Mouse (Mus musculus) forebrain, embryonic 13.5 days (tissue): Measurements from ENCODE around the gene Sf3a1. TPM values are rescaled to one million over a fixed set of nuclear protein-coding genes. Genes with fewer than 3 reads are reported as not detected.

Experiments
- ATAC-seq: fragments of 200-750 bp; cut with Nextera tagmentation; 2 replicates; pipeline ENCODE4 v1.8.0; 2017
- H3K27ac ChIP-seq: fragments of 300-500 bp; sonication (generic); 2 replicates; pipeline ENCODE4 v1.5.1; 2015; ENCODE audit warnings: inconsistent platforms, mild to moderate bottlenecking, moderate library complexity
- H3K27me3 ChIP-seq: fragments of 300-500 bp; sonication (generic); 2 replicates; pipeline ENCODE4 v1.6.1; 2015; ENCODE audit warnings: mild to moderate bottlenecking, inconsistent platforms
- H3K36me3 ChIP-seq: fragments of 300-500 bp; sonication (generic); 2 replicates; pipeline ENCODE4 v1.6.1; 2015; ENCODE audit warnings: mild to moderate bottlenecking, inconsistent platforms; ENCODE audit not compliant: poor library complexity, severe bottlenecking
- H3K4me1 ChIP-seq: fragments of 300-500 bp; sonication (generic); 2 replicates; pipeline ENCODE4 v1.6.1; 2015; ENCODE audit warnings: inconsistent platforms
- H3K4me2 ChIP-seq: fragments of 300-500 bp; sonication (generic); 2 replicates; pipeline ENCODE4 v1.6.1; 2015; ENCODE audit warnings: inconsistent platforms, mild to moderate bottlenecking, moderate library complexity
- H3K4me3 ChIP-seq: fragments of 300-500 bp; sonication (generic); 2 replicates; pipeline ENCODE4 v1.5.1; 2015; ENCODE audit warnings: mild to moderate bottlenecking, inconsistent platforms
- H3K9ac ChIP-seq: fragments of 300-500 bp; sonication (generic); 2 replicates; pipeline ENCODE4 v1.6.1; 2015; ENCODE audit warnings: mild to moderate bottlenecking, inconsistent platforms
- H3K9me3 ChIP-seq: fragments of 300-500 bp; sonication (generic); replicated peaks from 2 replicates; pipeline ENCODE4 v1.6.1; 2016; ENCODE audit warnings: inconsistent platforms
- WGBS: fragments of 180-500 bp; shearing (Covaris S2); methylation state at CpG from one replicate; pipeline ENCODE4 v1.1.7; 2015; 5-methylcytosine and 5-hydroxymethylcytosine counted together
- microRNA-seq: library from miRNA; unstranded; fragments of <30 nt; microRNA quantifications from one replicate; pipeline ENCODE4, GENCODE M21; 2016
- polyA plus RNA-seq: library from polyadenylated mRNA; unstranded; fragments of >200 nt; fragmentation: Nextera tagmentation; extraction: Ambion mirVana; gene quantifications from 2 replicates; pipeline ENCODE4 v1.2.1, GENCODE M21; 2015

The Sf3a1 gene
- polyA plus RNA-seq, 1 experiment from 2014 or later, result 61.2 TPM

DNA sequence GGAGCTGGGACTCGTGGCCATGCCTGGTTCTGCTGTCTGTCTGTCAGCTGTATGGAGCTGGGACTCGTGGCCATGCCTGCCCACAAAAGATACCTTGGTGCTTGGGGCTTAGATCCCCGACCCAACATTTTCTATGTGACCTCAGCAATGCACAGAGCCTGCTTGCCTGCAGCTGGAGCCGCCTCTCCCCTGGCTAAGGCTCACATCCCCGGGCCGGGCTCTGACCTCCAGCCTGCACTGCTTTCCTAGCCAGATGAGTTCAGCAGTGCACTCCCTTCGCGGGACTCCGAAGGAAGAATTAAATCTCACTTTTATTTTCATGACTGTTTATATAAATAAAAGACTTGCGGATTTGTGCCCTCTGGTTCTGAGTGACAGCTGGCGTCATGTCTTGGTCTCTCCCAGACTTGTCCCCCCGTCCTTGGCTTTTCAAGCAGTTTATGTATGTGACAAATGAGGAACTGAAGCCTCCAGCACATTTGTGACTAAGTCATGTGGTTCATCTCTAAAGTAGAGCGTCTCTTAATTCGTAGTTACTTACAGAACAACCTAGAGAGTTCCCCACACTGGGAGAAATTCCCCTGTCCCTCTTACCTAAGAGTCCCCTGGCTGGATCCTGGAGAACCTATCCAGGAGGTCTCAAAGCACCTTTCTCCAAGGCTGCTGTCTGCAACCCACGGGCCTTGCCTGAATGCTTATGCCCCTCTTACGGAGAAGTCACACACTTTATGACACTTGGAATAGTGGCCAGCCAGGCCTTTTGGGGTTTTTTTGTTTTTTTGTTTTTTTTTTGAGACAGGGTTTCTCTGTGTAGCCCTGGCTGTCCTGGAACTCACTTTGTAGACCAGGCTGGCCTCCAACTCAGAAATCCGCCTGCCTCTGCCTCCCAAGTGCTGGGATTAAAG, 62.1 kb downstream of the Sf3a1 start:
- WGBS, result 79% methylated on average over 17 of the region's 17 CpGs
- ATAC-seq, result no peak

DNA sequence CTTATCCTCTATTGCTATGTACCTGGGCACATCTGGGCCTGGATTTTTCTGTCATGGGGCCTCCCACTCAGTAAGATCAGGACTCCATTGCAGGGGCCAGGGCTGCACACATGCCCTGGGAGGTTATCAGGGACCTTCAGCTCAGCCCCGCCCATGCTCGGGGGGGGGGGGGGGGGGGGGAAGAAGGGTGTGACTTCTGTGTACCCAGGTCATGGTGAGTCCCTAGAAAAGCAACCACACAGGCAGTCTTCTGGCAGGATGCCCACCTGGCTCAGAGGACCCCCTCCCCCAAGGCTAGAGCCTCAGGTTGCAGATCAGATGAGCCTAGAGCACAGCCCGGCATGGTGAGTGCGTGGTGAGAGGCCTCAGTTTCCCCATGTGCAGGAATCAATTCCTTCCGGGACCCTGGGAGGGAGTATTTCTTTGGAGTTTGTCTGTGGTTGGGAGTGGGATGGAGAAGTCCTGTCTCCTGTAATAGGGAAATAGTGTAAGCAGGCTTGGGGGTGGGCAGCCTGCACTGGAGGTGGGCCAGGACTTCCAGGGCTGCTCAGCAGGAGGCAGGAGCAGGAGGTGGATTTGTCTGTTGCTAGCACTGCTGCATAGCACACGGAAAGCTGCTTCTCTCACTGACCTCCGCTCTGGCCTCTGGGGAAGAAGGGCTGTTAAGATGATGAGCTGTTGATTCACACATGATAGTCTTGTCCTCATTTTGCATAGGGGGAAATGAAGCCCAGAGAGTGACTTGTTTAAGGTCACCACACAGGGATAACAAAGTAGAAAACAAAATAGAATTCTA, 63.4 kb downstream of the Sf3a1 start:
- Histone ChIP-seq H3K4me3 (no peak overlapping the region), H3K4me2 (no peak overlapping the region), H3K9me3 (no peaks in the 10 kb centered on the region), H3K27ac (no peak overlapping the region), H3K27me3 (peaks cover 14% of the 10 kb centered on the region), H3K36me3 (no peaks in the 10 kb centered on the region), H3K4me1 (peaks cover 5% of the 10 kb centered on the region), H3K9ac (0 out of 2 replicates have a peak overlapping the region, but pooled peaks have one; percentile 26)
- WGBS, result 28% methylated on average over 5 of the region's 7 CpGs
- ATAC-seq, result no peak

More for the DNA sequence above, 62.1 kb downstream of the Sf3a1 start:
- peaks cover 27% of the 10 kb centered on the region for H3K27me3 ChIP-seq
- H3K27ac ChIP-seq, result no peak overlapping the region
- H3K9me3 ChIP-seq, result 0 out of 2 replicates have a peak, but pooled peaks cover 3% of the 10 kb centered on the region
- H3K4me2 ChIP-seq, result no peak overlapping the region
- no peak overlapping the region for H3K4me3 ChIP-seq
- H3K4me1 ChIP-seq, result peaks cover 11% of the 10 kb centered on the region
- no peaks in the 10 kb centered on the region for H3K36me3 ChIP-seq
- H3K9ac ChIP-seq, result no peak overlapping the region

DNA sequence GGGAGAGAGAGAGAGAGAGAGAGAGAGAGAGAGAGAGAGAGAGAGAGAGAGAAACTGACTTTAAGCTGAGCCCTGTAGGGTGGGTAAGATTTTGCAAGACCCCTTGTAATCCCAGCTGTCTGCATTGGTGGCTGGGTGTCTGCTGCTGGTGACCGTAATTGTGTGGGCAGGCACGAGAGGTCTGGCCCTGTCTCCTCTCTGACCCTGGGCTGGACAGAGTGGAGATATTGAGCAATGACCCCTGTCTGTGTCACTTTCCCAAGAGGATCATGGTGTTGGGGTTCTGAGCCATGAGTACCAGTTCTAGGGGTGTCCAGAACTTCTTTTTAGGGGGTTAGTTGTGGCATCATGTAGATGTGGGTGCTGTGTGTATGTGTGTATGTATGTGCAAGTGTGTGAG, 64.1 kb downstream of the Sf3a1 start:
- H3K27me3 ChIP-seq, result peaks cover 8% of the 10 kb centered on the region
- H3K36me3 ChIP-seq, result no peaks in the 10 kb centered on the region
- no peaks in the 10 kb centered on the region for H3K9me3 ChIP-seq
- no peak overlapping the region for H3K9ac ChIP-seq
- no peak for ATAC-seq
- no peak overlapping the region for H3K4me2 ChIP-seq
- peaks cover 4% of the 10 kb centered on the region; the same call in 1 of the 2 replicates for H3K4me1 ChIP-seq
- no peak overlapping the region for H3K4me3 ChIP-seq
- WGBS, result 54% methylated on average over 2 of the region's 2 CpGs
- H3K27ac ChIP-seq, result no peak overlapping the region

DNA sequence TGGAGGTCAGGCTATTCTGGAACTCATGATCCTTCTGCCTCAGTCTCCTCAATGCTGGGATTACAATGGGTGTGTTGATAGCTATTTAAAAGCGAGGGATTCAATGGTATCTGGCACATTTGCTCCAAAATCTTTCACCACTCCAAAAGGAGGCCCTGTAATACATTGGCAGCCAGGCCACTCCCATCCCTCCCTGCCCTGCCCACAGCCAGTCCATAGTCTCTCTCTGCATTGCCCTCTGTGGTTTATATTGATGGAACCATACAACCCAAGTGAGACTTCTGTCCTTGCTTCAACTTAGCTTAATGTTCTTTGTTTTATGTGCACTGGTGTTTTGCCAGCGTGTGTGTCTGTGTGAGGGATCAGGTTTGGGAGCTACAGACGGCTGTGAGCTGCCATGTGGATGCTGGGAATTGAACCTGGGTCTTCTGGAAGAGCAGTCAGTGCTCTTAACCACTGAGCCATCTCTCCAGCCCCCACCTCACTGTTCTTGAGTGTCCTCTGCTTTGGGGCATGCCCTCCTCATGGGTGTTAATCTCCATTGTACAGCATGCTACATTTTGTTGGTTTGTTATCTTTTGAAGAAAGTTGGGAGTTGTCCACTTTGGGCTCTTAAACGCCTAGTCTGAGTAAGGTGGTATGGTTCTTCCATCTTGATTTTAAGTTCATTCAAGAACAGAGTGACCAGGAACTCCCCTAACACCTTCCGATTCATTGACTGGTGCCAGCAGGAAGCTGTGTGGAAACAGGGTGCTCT, 66.6 kb downstream of the Sf3a1 start:
- H3K9me3 ChIP-seq, result no peaks in the 10 kb centered on the region
- no peaks in the 10 kb centered on the region for H3K27me3 ChIP-seq
- ATAC-seq, result no peak
- no peak overlapping the region for H3K4me3 ChIP-seq
- H3K27ac ChIP-seq, result no peak overlapping the region
- no peak overlapping the region for H3K9ac ChIP-seq
- H3K36me3 ChIP-seq, result no peaks in the 10 kb centered on the region
- peaks cover 4% of the 10 kb centered on the region; the same call in 1 of the 2 replicates for H3K4me1 ChIP-seq
- no peak overlapping the region for H3K4me2 ChIP-seq
- WGBS, result 79% methylated on average over 5 of the region's 5 CpGs

DNA sequence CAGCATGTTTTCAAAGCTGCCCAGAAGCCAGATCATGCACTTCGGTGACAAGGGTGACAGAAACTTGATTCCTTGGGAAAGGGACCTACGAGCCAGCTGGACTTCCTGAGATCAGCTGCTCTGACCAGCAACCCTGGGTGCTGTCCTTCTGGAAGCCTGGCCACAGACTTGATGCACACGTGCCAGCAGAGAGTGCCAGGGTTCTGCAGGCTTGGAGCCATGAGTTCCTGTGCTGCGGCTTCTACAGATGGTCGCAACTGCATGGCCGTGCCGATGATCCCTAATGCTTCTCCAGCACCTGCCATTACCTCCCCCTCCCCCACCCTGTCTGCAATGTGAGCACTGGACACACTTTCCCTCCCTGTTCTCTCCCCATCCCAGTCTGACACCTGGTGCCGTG, 68.3 kb downstream of the Sf3a1 start:
- Histone ChIP-seq H3K9me3 (no peaks in the 10 kb centered on the region), H3K9ac (no peak overlapping the region), H3K4me3 (no peak overlapping the region), H3K36me3 (no peaks in the 10 kb centered on the region), H3K27me3 (no peaks in the 10 kb centered on the region), H3K27ac (no peak overlapping the region), H3K4me2 (no peak overlapping the region), H3K4me1 (peaks cover 4% of the 10 kb centered on the region; the same call in 1 of the 2 replicates)
- no peak for ATAC-seq
- WGBS, result 51% methylated on average over 8 of the region's 8 CpGs

DNA sequence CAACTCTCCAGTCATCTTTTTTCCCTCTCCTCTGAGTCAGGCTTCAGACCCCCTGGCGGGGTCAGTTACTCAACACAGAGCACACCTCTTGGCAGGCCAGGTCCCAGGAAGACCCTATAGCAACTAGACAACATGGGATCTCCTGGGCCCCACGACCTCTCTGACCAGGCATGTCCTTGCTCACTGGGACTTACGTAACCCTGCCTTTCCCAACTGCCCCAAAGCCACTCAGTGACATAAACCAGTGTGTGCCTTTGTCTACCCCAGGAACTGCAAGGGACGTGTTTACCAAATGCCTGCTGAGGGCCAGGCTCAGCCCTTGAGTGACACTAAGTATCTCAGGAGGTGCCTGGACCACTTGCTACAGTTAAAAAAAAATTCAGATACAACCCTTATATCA, 69.7 kb downstream of the Sf3a1 start:
- 64% methylated on average over 4 of the region's 4 CpGs for WGBS
- H3K27ac ChIP-seq, result no peak overlapping the region
- H3K4me1 ChIP-seq, result peaks cover 4% of the 10 kb centered on the region; the same call in 1 of the 2 replicates
- no peak for ATAC-seq
- H3K9me3 ChIP-seq, result no peaks in the 10 kb centered on the region
- no peak overlapping the region for H3K4me2 ChIP-seq
- H3K9ac ChIP-seq, result no peak overlapping the region
- no peaks in the 10 kb centered on the region for H3K27me3 ChIP-seq
- no peaks in the 10 kb centered on the region for H3K36me3 ChIP-seq
- H3K4me3 ChIP-seq, result no peak overlapping the region

DNA sequence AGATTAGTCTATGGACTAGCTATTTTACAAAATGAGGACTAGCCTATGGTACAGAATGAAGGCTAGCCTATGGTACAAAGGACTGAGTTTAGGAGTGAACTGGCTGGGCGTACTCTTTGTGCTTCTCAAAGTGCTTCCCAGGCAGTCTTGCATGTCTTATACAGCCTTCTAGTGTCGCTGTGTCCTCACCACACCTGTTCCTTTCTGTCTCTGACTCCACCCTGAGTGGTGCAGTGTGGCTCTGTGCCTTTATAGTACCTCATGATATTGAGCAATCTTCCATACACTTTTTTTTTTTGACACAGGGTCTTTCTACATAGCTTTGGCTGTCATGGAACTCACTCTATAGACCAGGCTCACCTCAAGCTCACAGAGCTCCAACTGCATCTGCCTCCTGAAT, 71.3 kb downstream of the Sf3a1 start:
- no peak overlapping the region for H3K4me3 ChIP-seq
- no peaks in the 10 kb centered on the region for H3K27me3 ChIP-seq
- no peak for ATAC-seq
- no peak overlapping the region for H3K4me2 ChIP-seq
- no peaks in the 10 kb centered on the region for H3K36me3 ChIP-seq
- H3K27ac ChIP-seq, result no peak overlapping the region
- WGBS, result 88% methylated on average over 2 of the region's 2 CpGs
- peaks cover 4% of the 10 kb centered on the region; the same call in 1 of the 2 replicates for H3K4me1 ChIP-seq
- no peak overlapping the region for H3K9ac ChIP-seq
- H3K9me3 ChIP-seq, result no peaks in the 10 kb centered on the region

Small RNA genes lying within 50 kb of the gene (microRNA-seq; reads per million reads assigned to microRNA genes)
- gene Mir3060, result 3.0 reads per million, percentile 4 among the genes with 10 or more reads in this experiment

Other genes starting within 250 kb of the Sf3a1 start
- 6.7 and 8.2 TPM in 2 replicates for gene Slc35e4, start 245.7 kb upstream of the Sf3a1 start, polyA plus RNA-seq
- 11.6 and 12.5 TPM in 2 replicates for gene Tcn2, start 228.2 kb upstream of the Sf3a1 start, polyA plus RNA-seq
- 70.6 and 77.0 TPM in 2 replicates for gene Pes1, start 196.4 kb upstream of the Sf3a1 start, polyA plus RNA-seq
- gene 4930556J24Rik, start 183.6 kb upstream of the Sf3a1 start, polyA plus RNA-seq, result 0.20 TPM in 1 of 2 replicates, not detected in the other
- 0.58 and 0.76 TPM in 2 replicates for gene Gal3st1, start 176.7 kb upstream of the Sf3a1 start, polyA plus RNA-seq
- gene Sec14l4, start 128.9 kb upstream of the Sf3a1 start, polyA plus RNA-seq, result 0.10 TPM in 1 of 2 replicates, not detected in the other
- gene Sec14l3, start 95.5 kb upstream of the Sf3a1 start, polyA plus RNA-seq, result 0.22 and 0.62 TPM in 2 replicates
- 7.0 and 7.5 TPM in 2 replicates for gene Mtfp1, start 64.9 kb upstream of the Sf3a1 start, polyA plus RNA-seq
- gene Sec14l2, start 36.9 kb upstream of the Sf3a1 start, polyA plus RNA-seq, result 1.5 and 2.3 TPM in 2 replicates
- 37.5 and 41.0 TPM in 2 replicates for gene Rnf215, start 25.1 kb upstream of the Sf3a1 start, polyA plus RNA-seq
- gene Ccdc157, start 57 bp upstream of the Sf3a1 start, polyA plus RNA-seq, result 5.3 and 7.2 TPM in 2 replicates
- gene Tbc1d10a, start 26.4 kb downstream of the Sf3a1 start, polyA plus RNA-seq, result 23.4 and 23.7 TPM in 2 replicates
- gene Castor1, start 57.9 kb downstream of the Sf3a1 start, polyA plus RNA-seq, result 0.85 and 1.4 TPM in 2 replicates
- not detected in 2 replicates for gene Osm, start 76.1 kb downstream of the Sf3a1 start, polyA plus RNA-seq
- gene Lif, start 97.2 kb downstream of the Sf3a1 start, polyA plus RNA-seq, result 0.04 TPM in 1 of 2 replicates, not detected in the other